Mouse (Mus musculus) heart, adult 2 months (tissue): ENCODE data around the gene Traf3ip2.

ENCODE experiments used
- CTCF ChIP-seq: fragments of 200-600 bp; IDR thresholded peaks from 2 replicates; pipeline ENCODE4 v1.8.1; 2022; ENCODE audit warnings: antibody characterized with exemption, mild to moderate bottlenecking, moderate library complexity
- POLR2A ChIP-seq: fragments of 200-500 bp; IDR thresholded peaks from 2 replicates; pipeline ENCODE4 v1.6.1; 2011; ENCODE audit warnings: mild to moderate bottlenecking, low read depth, low read length, control low read depth; ENCODE audit not compliant: insufficient read depth

DNA sequence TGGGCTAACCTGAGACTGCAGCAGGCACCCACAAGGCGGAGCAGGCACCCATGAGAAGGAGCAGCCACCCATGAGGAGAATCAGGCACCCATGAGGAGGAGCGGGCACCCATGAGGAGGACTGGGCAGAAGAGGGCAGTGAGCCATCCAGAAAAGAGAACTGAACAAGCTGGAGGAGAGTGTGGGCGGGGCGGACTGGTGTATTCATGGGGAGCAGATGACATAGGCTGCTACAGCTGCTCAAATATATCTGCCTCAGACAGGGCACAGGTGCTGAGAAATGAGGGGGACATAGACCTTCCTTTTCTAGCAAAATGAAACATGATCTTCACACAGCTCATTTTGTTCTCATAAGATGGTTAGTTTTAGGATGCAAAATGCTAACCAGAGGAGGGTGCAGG, 74.1 kb downstream of the Traf3ip2 start:
- no peak for TF ChIP-seq CTCF
- no peak for TF ChIP-seq POLR2A
